Mouse (Mus musculus) adrenal gland, adult 8-10 months (tissue): ENCODE results near the gene Fam71a. TPM values are rescaled to one million over a fixed set of nuclear protein-coding genes. Genes with fewer than 3 reads are reported as not detected.
"Not testable (repeated sequence)": the region's sequence is repeated elsewhere in the genome, so short reads cannot be mapped to it uniquely, and the experiment has no call there.

Experiments
- DNase-seq: peaks from one replicate; pipeline ENCODE4 v3.0.0; 2022
- total RNA-seq, 4 experiments: library from RNA; stranded (reverse); gene quantifications; 2 replicates each; pipeline ENCODE4 v1.2.4; 2022

Fam71a gene
- total RNA-seq, 4 experiments from 2014 or later: not detected

GRCm38 (mm10) chr1:191181469-191182259 lies 17.0 kb upstream of the Fam71a start:
- no peak for DNase-seq

- DNase-seq: no peak
These were observed 15.8 kb upstream of the Fam71a start for GRCm38 (mm10) chr1:191180397-191180796.

- no peak for DNase-seq
These were observed 15.2 kb upstream of the Fam71a start for GRCm38 (mm10) chr1:191179846-191180245.

GRCm38 (mm10) chr1:191178511-191179188 lies 14.0 kb upstream of the Fam71a start:
- no peak for DNase-seq

- DNase-seq: no peak
These were observed 12.3 kb upstream of the Fam71a start for GRCm38 (mm10) chr1:191176887-191177286.

GRCm38 (mm10) chr1:191172487-191172886 lies 7.9 kb upstream of the Fam71a start:
- no peak for DNase-seq

- DNase-seq: no peak
These were observed 5.8 kb upstream of the Fam71a start for GRCm38 (mm10) chr1:191170444-191170843.

- DNase-seq: no peak
These were observed 1.6 kb upstream of the Fam71a start for GRCm38 (mm10) chr1:191166189-191166588.

- DNase-seq: no peak
These were observed 10.3 kb downstream of the Fam71a start for GRCm38 (mm10) chr1:191154314-191154713.

- DNase-seq: no peak
These were observed 11.6 kb downstream of the Fam71a start for GRCm38 (mm10) chr1:191153052-191153451.

GRCm38 (mm10) chr1:191150924-191151605 lies 13.6 kb downstream of the Fam71a start:
- no peak for DNase-seq

- DNase-seq: not testable (repeated sequence)
These were observed 15.1 kb downstream of the Fam71a start for GRCm38 (mm10) chr1:191149489-191149888.

- DNase-seq: no peak
These were observed 23.6 kb downstream of the Fam71a start for GRCm38 (mm10) chr1:191140983-191141382.

- DNase-seq: no peak
These were observed 25.6 kb downstream of the Fam71a start for GRCm38 (mm10) chr1:191138874-191139495.

GRCm38 (mm10) chr1:191138436-191138835 lies 26.2 kb downstream of the Fam71a start:
- DNase-seq: no peak

GRCm38 (mm10) chr1:191135406-191135805 lies 29.2 kb downstream of the Fam71a start:
- no peak for DNase-seq

- no peak for DNase-seq
These were observed 31.7 kb downstream of the Fam71a start for GRCm38 (mm10) chr1:191132934-191133333.

- DNase-seq: no peak
These were observed 32.4 kb downstream of the Fam71a start for GRCm38 (mm10) chr1:191132240-191132639.

- no peak for DNase-seq
These were observed 32.9 kb downstream of the Fam71a start for GRCm38 (mm10) chr1:191131692-191132091.

- DNase-seq: peak; percentile 21
These were observed 38.6 kb downstream of the Fam71a start for GRCm38 (mm10) chr1:191125811-191126638.

GRCm38 (mm10) chr1:191124288-191124687 lies 40.3 kb downstream of the Fam71a start:
- DNase-seq: no peak

GRCm38 (mm10) chr1:191123696-191124095 lies 40.9 kb downstream of the Fam71a start:
- DNase-seq: no peak
